Mouse (Mus musculus): ENCODE measurements around the gene Sufu. TPM values are rescaled to one million over a fixed set of nuclear protein-coding genes. Genes with fewer than 3 reads are reported as not detected.

Gene Sufu
- polyA plus RNA-seq, 1 experiment from 2014 or later = 19.0 TPM

DNA sequence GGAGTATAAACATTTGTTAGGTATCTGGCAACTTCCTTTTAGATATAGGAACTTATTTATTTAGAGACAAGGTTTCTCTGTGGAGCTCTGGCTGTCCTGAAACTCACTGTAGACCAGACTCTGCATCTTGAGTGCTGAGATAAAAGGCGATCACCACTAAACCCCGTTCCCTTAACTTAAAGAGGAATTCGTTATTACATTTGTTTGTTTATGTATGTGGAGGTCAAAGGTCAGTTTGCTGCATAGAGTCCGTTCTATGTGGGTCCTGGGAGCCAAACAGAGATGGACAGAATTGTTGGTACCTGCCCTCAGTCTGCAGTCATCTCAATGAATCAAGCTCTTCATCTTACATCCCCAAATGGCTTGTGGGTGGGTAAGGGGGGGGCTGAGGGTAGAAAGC, 20.8 kb upstream of the Sufu start:
- Histone ChIP-seq H3K9ac (ENCODE audit: low read depth, low read length) (no peak overlapping the region), H3K4me1 (ENCODE audit: control insufficient read depth, insufficient read depth, low read length) (no peaks in the 10 kb centered on the region), H3K27ac (ENCODE audit: low read length) (no peak overlapping the region), H3K4me3 (ENCODE audit: low read depth, low read length) (no peak overlapping the region), H3K4me2 (ENCODE audit: low read length) (no peak overlapping the region), H3K27me3 (ENCODE audit: control insufficient read depth, insufficient read depth, low read depth, low read length) (no peaks in the 10 kb centered on the region), H3K36me3 (ENCODE audit: control insufficient read depth, insufficient read depth, low read length) (peaks cover 40% of the 10 kb centered on the region), H3K9me3 (replicated peaks; ENCODE audit: control insufficient read depth, low read length, poor library complexity, severe bottlenecking) (no peaks in the 10 kb centered on the region)
- ATAC-seq = no peak
- 63% methylated on average over 4 of the region's 4 CpGs for WGBS

GRCm38 (mm10) chr19:46382275-46382674, 14.4 kb upstream of the Sufu start:
- ATAC-seq = no peak

DNA sequence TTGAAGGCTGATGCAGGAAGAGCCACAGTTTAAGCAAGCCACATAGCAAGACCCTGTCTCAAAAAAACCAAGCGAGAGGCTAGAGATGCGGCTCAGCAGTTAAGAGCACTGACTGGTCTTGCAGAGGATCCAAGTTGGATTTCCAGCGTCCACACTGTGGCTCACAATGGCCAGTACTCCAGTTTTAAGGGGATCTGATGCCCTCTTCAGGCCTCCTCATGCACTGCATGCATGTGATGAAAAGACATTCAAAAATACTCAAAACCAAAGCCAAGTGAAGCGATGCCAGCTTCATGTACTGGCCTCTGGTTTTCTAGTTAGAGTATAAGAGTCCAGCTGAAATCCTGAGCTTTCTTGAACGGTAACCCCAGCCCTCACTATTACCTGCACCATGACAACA, 6.8 kb upstream of the Sufu start:
- Histone ChIP-seq H3K27ac (ENCODE audit: low read length) (no peak overlapping the region), H3K9me3 (replicated peaks; ENCODE audit: control insufficient read depth, low read length, poor library complexity, severe bottlenecking) (no peaks in the 10 kb centered on the region), H3K36me3 (ENCODE audit: control insufficient read depth, insufficient read depth, low read length) (peaks cover 11% of the 10 kb centered on the region), H3K4me1 (ENCODE audit: control insufficient read depth, insufficient read depth, low read length) (peaks cover 15% of the 10 kb centered on the region), H3K27me3 (ENCODE audit: control insufficient read depth, insufficient read depth, low read depth, low read length) (no peaks in the 10 kb centered on the region), H3K4me3 (ENCODE audit: low read depth, low read length) (no peak overlapping the region), H3K4me2 (ENCODE audit: low read length) (no peak overlapping the region), H3K9ac (ENCODE audit: low read depth, low read length) (no peak overlapping the region)
- no peak for ATAC-seq
- WGBS = 87% methylated on average over 5 of the region's 5 CpGs

More at GRCm38 (mm10) chr19:46382275-46382674, 14.4 kb upstream of the Sufu start:
- Histone ChIP-seq H3K9me3 (replicated peaks; ENCODE audit: control insufficient read depth, low read length, poor library complexity, severe bottlenecking) (no peaks in the 10 kb centered on the region), H3K9ac (ENCODE audit: low read depth, low read length) (no peak overlapping the region), H3K4me2 (ENCODE audit: low read length) (no peak overlapping the region), H3K4me1 (ENCODE audit: control insufficient read depth, insufficient read depth, low read length) (no peaks in the 10 kb centered on the region), H3K27ac (ENCODE audit: low read length) (no peak overlapping the region), H3K27me3 (ENCODE audit: control insufficient read depth, insufficient read depth, low read depth, low read length) (no peaks in the 10 kb centered on the region), H3K36me3 (ENCODE audit: control insufficient read depth, insufficient read depth, low read length) (peaks cover 72% of the 10 kb centered on the region), H3K4me3 (ENCODE audit: low read depth, low read length) (no peak overlapping the region)
- WGBS = 93% methylated on average over 9 of the region's 9 CpGs

- no peak for ATAC-seq
- Histone ChIP-seq H3K9me3 (replicated peaks; ENCODE audit: control insufficient read depth, low read length, poor library complexity, severe bottlenecking) (no peaks in the 10 kb centered on the region), H3K9ac (ENCODE audit: low read depth, low read length) (no peak overlapping the region), H3K4me2 (ENCODE audit: low read length) (no peak overlapping the region), H3K4me3 (ENCODE audit: low read depth, low read length) (no peak overlapping the region), H3K4me1 (ENCODE audit: control insufficient read depth, insufficient read depth, low read length) (peaks cover 20% of the 10 kb centered on the region), H3K36me3 (ENCODE audit: control insufficient read depth, insufficient read depth, low read length) (peaks cover 6% of the 10 kb centered on the region; the same call in 1 of the 2 replicates), H3K27me3 (ENCODE audit: control insufficient read depth, insufficient read depth, low read depth, low read length) (no peaks in the 10 kb centered on the region), H3K27ac (ENCODE audit: low read length) (no peak overlapping the region)
- 40% methylated on average over 4 of the region's 4 CpGs for WGBS
Observed at GRCm38 (mm10) chr19:46392018-46392417, 4.7 kb upstream of the Sufu start.

DNA sequence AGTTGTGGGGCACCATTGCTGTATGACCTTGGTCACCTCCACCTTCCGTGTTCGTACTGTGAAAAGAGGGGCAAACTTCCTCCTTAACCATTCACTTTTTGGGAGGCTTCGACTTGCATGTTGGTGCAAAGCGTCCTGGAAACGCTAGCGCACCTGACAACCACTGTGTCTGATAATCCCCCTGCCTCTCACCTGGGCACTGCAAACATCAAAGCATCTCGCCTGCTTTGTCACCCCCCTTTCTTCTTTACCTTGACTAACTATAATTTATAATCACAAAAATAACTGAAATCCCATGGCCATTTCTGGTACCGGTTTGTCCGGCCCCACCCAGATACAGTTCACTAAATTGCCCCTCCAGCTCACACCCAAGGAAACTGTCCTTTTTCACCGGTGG, 2.0 kb upstream of the Sufu start:
- Histone ChIP-seq H3K27me3 (ENCODE audit: control insufficient read depth, insufficient read depth, low read depth, low read length) (no peaks in the 10 kb centered on the region), H3K27ac (ENCODE audit: low read length) (peak overlapping the region; percentile 92), H3K4me3 (ENCODE audit: low read depth, low read length) (peak overlapping the region; percentile 87), H3K4me2 (ENCODE audit: low read length) (peak overlapping the region; percentile 87), H3K36me3 (ENCODE audit: control insufficient read depth, insufficient read depth, low read length) (no peaks in the 10 kb centered on the region), H3K4me1 (ENCODE audit: control insufficient read depth, insufficient read depth, low read length) (peaks cover 43% of the 10 kb centered on the region), H3K9me3 (replicated peaks; ENCODE audit: control insufficient read depth, low read length, poor library complexity, severe bottlenecking) (no peaks in the 10 kb centered on the region), H3K9ac (ENCODE audit: low read depth, low read length) (peak overlapping the region; percentile 64)
- WGBS = 6% methylated on average over 10 of the region's 10 CpGs
- ATAC-seq = 0 out of 2 replicates have a peak, but pooled peaks have one; percentile 0

DNA sequence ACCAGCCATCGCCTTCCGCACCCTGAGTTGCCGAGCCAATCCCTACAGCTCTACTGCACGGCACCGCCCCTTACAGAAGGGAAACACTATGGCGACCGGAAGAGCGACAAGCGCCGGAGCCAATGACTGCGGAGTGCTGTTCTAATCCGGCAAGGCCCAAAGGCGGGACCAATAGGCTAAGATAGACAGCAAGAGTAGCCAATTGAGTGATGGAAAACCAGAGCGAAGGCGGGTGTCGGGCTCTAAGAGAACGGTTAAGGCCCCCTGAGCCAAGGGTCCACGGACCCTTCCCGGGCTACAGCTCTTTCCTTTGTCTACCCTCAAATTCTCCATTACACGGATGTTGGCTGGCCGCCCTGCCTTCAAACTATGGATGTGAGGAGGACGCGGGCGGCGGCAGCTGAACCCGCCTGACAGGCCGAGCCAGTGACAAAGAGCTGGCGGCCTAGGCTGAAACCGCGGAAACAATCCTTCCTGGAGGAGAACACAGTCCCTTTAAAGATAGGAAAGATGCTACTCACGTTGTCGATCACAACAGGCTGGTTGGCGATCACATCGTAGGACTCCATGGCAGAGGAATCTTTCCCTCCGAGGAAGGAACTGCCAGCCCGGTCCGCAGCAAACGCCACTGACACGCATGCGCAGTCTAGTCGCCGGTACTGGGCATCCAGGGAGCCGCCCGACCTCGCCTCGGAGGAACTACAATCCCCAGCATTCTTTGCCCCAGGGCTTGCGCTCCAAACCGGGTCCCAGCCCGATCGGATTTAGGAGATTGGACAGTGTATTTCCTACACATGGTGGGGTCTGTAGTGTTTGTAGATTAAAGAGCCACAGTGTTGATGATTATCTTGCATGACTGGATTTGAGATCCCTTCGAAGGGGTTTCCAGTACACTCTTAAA, 1.3 kb upstream of the Sufu start, which contains the start of gene Actr1a:
Gene Actr1a, minus strand, starts transcription at position 640 of the 901 bp plus-strand sequence.
- WGBS = under 1% methylated on average over 51 of the region's 51 CpGs
- peak within 1 kb of the TSS; percentile 94 for H3K4me2 ChIP-seq (ENCODE audit: low read length)
- peak within 1 kb of the TSS; percentile 94 for H3K9ac ChIP-seq (ENCODE audit: low read depth, low read length)
- no peaks in the 10 kb centered on the region for H3K36me3 ChIP-seq (ENCODE audit: control insufficient read depth, insufficient read depth, low read length)
- H3K27ac ChIP-seq (ENCODE audit: low read length) = peak within 1 kb of the TSS; percentile 92
- peaks cover 47% of the 10 kb centered on the region for H3K4me1 ChIP-seq (ENCODE audit: control insufficient read depth, insufficient read depth, low read length)
- ATAC-seq = peak; percentile 97
- H3K27me3 ChIP-seq (ENCODE audit: control insufficient read depth, insufficient read depth, low read depth, low read length) = no peaks in the 10 kb centered on the region
- no peaks in the 10 kb centered on the region for H3K9me3 ChIP-seq (replicated peaks; ENCODE audit: control insufficient read depth, low read length, poor library complexity, severe bottlenecking)
- H3K4me3 ChIP-seq (ENCODE audit: low read depth, low read length) = peak within 1 kb of the TSS; percentile 95

GRCm38 (mm10) chr19:46396109-46396508, 587 bp upstream of the Sufu start:
- no peaks in the 10 kb centered on the region for H3K9me3 ChIP-seq (replicated peaks; ENCODE audit: control insufficient read depth, low read length, poor library complexity, severe bottlenecking)
- ATAC-seq = no peak
- H3K9ac ChIP-seq (ENCODE audit: low read depth, low read length) = no peak overlapping the region
- H3K4me1 ChIP-seq (ENCODE audit: control insufficient read depth, insufficient read depth, low read length) = peaks cover 47% of the 10 kb centered on the region
- peak overlapping the region; percentile 64 for H3K4me2 ChIP-seq (ENCODE audit: low read length)
- H3K36me3 ChIP-seq (ENCODE audit: control insufficient read depth, insufficient read depth, low read length) = no peaks in the 10 kb centered on the region
- 12% methylated on average over 8 of the region's 8 CpGs for WGBS
- no peaks in the 10 kb centered on the region for H3K27me3 ChIP-seq (ENCODE audit: control insufficient read depth, insufficient read depth, low read depth, low read length)
- peak overlapping the region; percentile 87 for H3K4me3 ChIP-seq (ENCODE audit: low read depth, low read length)
- peak overlapping the region; percentile 92; the same call in 1 of the 2 replicates for H3K27ac ChIP-seq (ENCODE audit: low read length)

- Histone ChIP-seq H3K9ac (ENCODE audit: low read depth, low read length) (peak overlapping the region; percentile 79), H3K27ac (ENCODE audit: low read length) (no peak overlapping the region), H3K9me3 (replicated peaks; ENCODE audit: control insufficient read depth, low read length, poor library complexity, severe bottlenecking) (no peaks in the 10 kb centered on the region), H3K36me3 (ENCODE audit: control insufficient read depth, insufficient read depth, low read length) (no peaks in the 10 kb centered on the region), H3K4me1 (ENCODE audit: control insufficient read depth, insufficient read depth, low read length) (peaks cover 47% of the 10 kb centered on the region), H3K4me3 (ENCODE audit: low read depth, low read length) (peak overlapping the region; percentile 95), H3K4me2 (ENCODE audit: low read length) (peak overlapping the region; percentile 94), H3K27me3 (ENCODE audit: control insufficient read depth, insufficient read depth, low read depth, low read length) (no peaks in the 10 kb centered on the region)
- WGBS = 0% methylated on average over 18 of the region's 19 CpGs
- ATAC-seq = no peak
Observed at GRCm38 (mm10) chr19:46397436-46398001, 823 bp downstream of the Sufu start.

DNA sequence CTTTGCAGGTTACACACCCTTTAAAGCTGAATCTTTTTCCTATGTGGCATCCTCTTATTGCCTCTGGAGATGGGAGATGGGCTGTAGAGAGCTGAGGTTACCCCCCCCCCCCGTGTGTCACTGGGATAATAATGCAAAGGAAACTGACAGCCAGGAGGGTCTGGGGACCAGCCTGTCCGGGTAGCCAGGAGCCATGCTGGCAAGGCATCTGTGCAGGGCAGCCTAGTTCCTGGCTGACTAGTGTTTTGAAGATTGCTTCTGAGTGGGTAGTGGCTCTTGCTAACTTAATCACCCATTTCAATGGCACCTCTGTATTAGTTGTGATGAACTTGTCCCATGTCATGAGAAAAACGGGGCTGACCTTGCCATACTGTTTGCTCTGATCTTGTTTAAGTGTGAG, 1.7 kb downstream of the Sufu start:
- WGBS = 32% methylated on average over 3 of the region's 3 CpGs
- Histone ChIP-seq H3K4me3 (ENCODE audit: low read depth, low read length) (peak overlapping the region; percentile 95), H3K4me1 (ENCODE audit: control insufficient read depth, insufficient read depth, low read length) (peaks cover 44% of the 10 kb centered on the region), H3K9ac (ENCODE audit: low read depth, low read length) (peak overlapping the region; percentile 79), H3K9me3 (replicated peaks; ENCODE audit: control insufficient read depth, low read length, poor library complexity, severe bottlenecking) (no peaks in the 10 kb centered on the region), H3K4me2 (ENCODE audit: low read length) (peak overlapping the region; percentile 94), H3K27me3 (ENCODE audit: control insufficient read depth, insufficient read depth, low read depth, low read length) (no peaks in the 10 kb centered on the region), H3K36me3 (ENCODE audit: control insufficient read depth, insufficient read depth, low read length) (0 out of 2 replicates have a peak, but pooled peaks cover 3% of the 10 kb centered on the region), H3K27ac (ENCODE audit: low read length) (no peak overlapping the region)
- ATAC-seq = no peak

Measured in midbrain, embryonic 16.5 days (tissue).